Comparison of ENCODE assay signal across 8 mouse cellular contexts in the genomic region with DNA sequence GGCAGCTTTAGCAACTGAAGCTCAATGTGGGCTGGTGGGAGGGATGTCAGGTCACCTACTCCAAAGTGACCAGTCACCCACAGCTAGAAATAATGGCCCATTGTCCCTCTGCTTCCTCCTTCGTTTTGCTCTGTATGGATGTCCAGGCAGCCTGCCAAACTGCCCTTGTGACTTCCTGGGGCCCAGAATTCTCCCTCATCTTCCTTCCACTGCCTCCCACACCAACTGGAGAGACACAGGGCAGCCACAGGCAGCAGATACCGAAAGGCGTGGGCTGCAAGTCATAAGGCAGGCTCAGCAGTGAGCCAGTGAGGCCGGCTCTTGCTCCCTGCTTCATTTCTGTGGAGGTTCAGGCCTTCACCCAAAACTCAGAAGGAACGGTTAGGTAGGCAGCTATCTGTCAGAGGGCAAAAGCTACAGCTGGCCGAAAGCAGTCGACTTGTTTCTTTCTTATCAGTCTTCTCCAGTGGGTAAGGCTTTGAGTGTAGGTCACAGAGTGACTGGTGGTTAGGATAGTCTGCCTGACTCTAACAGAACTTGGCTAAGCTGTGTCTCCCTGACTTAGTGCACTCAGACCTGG. TPM values are rescaled to one million over a fixed set of nuclear protein-coding genes. Genes with fewer than 3 reads are reported as not detected.
DNase-seq lines count a peak whose midpoint lies in the region; ATAC-seq and TF ChIP-seq lines count a peak whose summit lies in the region.

No protein-coding gene starts in this region.

- no peaks in the 10 kb centered on the region for H3K9me3 ChIP-seq in liver, postnatal 0 days (ENCODE audit: low read length)

- H3K4me1 ChIP-seq in liver, postnatal 0 days (ENCODE audit: insufficient read depth), result peaks cover 19% of the 10 kb centered on the region

- peak overlapping the region; percentile 21; the same call in 1 of the 2 replicates for H3K9ac ChIP-seq in liver, postnatal 0 days (replicated peaks)

- peak overlapping the region; percentile 84 for H3K27ac ChIP-seq in liver, postnatal 0 days (ENCODE audit: low read depth)

- WGBS in liver, postnatal 0 days (ENCODE audit: insufficient replicate concordance), result 20% methylated on average over 7 of the region's 7 CpGs

- DNase-seq in 3T3-L1 (ENCODE audit: low read depth, low spot score), result peak; percentile 84
- peak; percentile 94 for DNase-seq in brain, adult 2 months (ENCODE audit: low read depth, low spot score)
- DNase-seq in frontal cortex, postnatal 10 days (ENCODE audit: low spot score in 2 of 2), result peak; percentile 44 to 55
- peak; percentile 79 to 85 for DNase-seq in layer of hippocampus, adult 8-10 months (ENCODE audit: low spot score in 2 of 2)
- peak; percentile 76 for DNase-seq in liver, postnatal 0 days
- DNase-seq in right cerebral cortex, postnatal 10 days (ENCODE audit: low spot score in 2 of 2), result peak; percentile 83
- DNase-seq in embryo, embryonic 10 days (ENCODE audit: low spot score), result no peak

- H3K4me2 ChIP-seq in liver, postnatal 0 days (ENCODE audit: low read depth, low read length), result peak overlapping the region; percentile 38

- no peaks in the 10 kb centered on the region for H3K27me3 ChIP-seq in liver, postnatal 0 days (ENCODE audit: insufficient read depth, low read length)

- ATAC-seq in hematopoietic stem cell, adult 5-6 weeks (replicated peaks in 1 of 2; ENCODE audit: insufficient read depth in 1 of 2, low FRiP score in 2 of 2, low TSS enrichment in 1 of 2, low read depth in 1 of 2, poor library complexity in 2 of 2, severe bottlenecking in 2 of 2), result peak; percentile 75 to 77
- peak; percentile 92 for ATAC-seq in liver, postnatal 0 days

- TF ChIP-seq CTCF in liver, postnatal 0 days (IDR thresholded peaks at IDR 0.05; ENCODE audit: low read depth), result no peak

- no peaks in the 10 kb centered on the region for H3K36me3 ChIP-seq in liver, postnatal 0 days (replicated peaks; ENCODE audit: insufficient read depth, low read length)

- no peak overlapping the region for H3K4me3 ChIP-seq in liver, postnatal 0 days (ENCODE audit: low read depth, low read length)

- peak; percentile 90 for TF ChIP-seq EP300 in liver, postnatal 0 days (IDR thresholded peaks at IDR 0.05; ENCODE audit: low read depth)

RNA-seq across cellular contexts. Expression of gene Vdac2, which starts 2.2 kb away (rescaled TPM):
- 301 and 303 TPM in 2 replicates for total RNA-seq in hematopoietic stem cell, adult 5-6 weeks (2017)
- 100 to 1,000 TPM; 231 to 244 (median 241) TPM for total RNA-seq in layer of hippocampus, adult 8-10 months (2022)
- polyA plus RNA-seq in liver, postnatal 0 days (2015; fragmentation: Nextera tagmentation; extraction: Ambion mirVana), result 128 and 129 TPM in 2 replicates

RNA-seq across cellular contexts. Expression of gene Comtd1, which starts 25.9 kb away (rescaled TPM):
- total RNA-seq in hematopoietic stem cell, adult 5-6 weeks (2017), result 5.2 and 14.4 TPM in 2 replicates
- 10 to 100 TPM; 25.9 to 34.4 (median 29.7) TPM for total RNA-seq in layer of hippocampus, adult 8-10 months (2022)
- 14.2 TPM in 2 replicates for polyA plus RNA-seq in liver, postnatal 0 days (2015; fragmentation: Nextera tagmentation; extraction: Ambion mirVana)
